Mouse (Mus musculus) E14TG2a.4 (cell line): ENCODE measurements around the gene Polr1d.

Source experiments
- CTCF ChIP-seq: conservative IDR thresholded peaks from 2 replicates; pipeline ENCODE4 v1.5.1; 2014; ENCODE audit warnings: low read length
- NANOG ChIP-seq: IDR thresholded peaks from 2 replicates; pipeline ENCODE4 v1.6.1; 2014; ENCODE audit warnings: borderline replicate concordance, low read length, mixed read lengths
- POU5F1 ChIP-seq: IDR thresholded peaks from 2 replicates; pipeline ENCODE4 v1.6.1; 2014; ENCODE audit warnings: low read length, borderline replicate concordance

GRCm38 (mm10) chr5:147100180-147100579 lies 23.3 kb downstream of the Polr1d start:
- TF ChIP-seq CTCF: no peak
- no peak for TF ChIP-seq NANOG
- no peak for TF ChIP-seq POU5F1
